Mouse (Mus musculus): ENCODE measurements around the gene Plk3. TPM values are rescaled to one million over a fixed set of nuclear protein-coding genes. Genes with fewer than 3 reads are reported as not detected.

Plk3 gene
- total and polyA plus RNA-seq, 3 experiments: 1.4 to 6.0 (median 5.2) TPM

DNA sequence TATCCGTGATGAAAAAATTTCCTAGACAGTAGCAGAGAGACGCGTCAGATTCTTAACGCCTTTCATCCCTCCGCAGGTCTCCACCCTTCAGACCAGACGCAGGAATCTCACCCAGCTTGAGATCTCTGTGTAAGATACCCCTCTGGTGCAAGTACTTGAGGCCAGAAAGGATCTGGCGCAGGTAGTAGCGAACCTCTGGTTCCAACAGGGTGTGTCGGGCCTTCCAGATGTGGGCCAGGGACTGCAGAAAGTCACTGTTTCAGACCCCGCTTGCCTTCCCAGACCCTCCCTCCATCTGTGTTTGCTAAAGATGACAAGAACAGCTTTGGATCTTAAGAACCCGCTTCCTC lies 994 bp downstream of the Plk3 start:
- Histone ChIP-seq H3K4me1 (ENCODE audit: insufficient read depth, low read depth, low read length) (peaks cover 65% of the 10 kb centered on the region), H3K36me3 (replicated peaks) (peaks cover 47% of the 10 kb centered on the region), H3K27me3 (ENCODE audit: insufficient read depth, low read length) (peaks cover 11% of the 10 kb centered on the region; the same call in 1 of the 2 replicates), H3K4me3 (ENCODE audit: low read depth, low read length) (peak overlapping the region; percentile 83; the same call in 1 of the 2 replicates), H3K9me3 (replicated peaks) (no peaks in the 10 kb centered on the region)
- DNase-seq (ENCODE audit: low spot score) (no peak), ATAC-seq (ENCODE audit: extremely low read depth, insufficient number of reproducible peaks, low FRiP score, poor library complexity, severe bottlenecking) (no peak)
- TF ChIP-seq GATA2 (IDR thresholded peaks at IDR 0.05; ENCODE audit: borderline replicate concordance, low read depth, low read length) (no peak), POLR2AphosphoS5 (IDR thresholded peaks at IDR 0.05; ENCODE audit: insufficient replicate concordance, low read depth, low read length) (no peak)

DNA sequence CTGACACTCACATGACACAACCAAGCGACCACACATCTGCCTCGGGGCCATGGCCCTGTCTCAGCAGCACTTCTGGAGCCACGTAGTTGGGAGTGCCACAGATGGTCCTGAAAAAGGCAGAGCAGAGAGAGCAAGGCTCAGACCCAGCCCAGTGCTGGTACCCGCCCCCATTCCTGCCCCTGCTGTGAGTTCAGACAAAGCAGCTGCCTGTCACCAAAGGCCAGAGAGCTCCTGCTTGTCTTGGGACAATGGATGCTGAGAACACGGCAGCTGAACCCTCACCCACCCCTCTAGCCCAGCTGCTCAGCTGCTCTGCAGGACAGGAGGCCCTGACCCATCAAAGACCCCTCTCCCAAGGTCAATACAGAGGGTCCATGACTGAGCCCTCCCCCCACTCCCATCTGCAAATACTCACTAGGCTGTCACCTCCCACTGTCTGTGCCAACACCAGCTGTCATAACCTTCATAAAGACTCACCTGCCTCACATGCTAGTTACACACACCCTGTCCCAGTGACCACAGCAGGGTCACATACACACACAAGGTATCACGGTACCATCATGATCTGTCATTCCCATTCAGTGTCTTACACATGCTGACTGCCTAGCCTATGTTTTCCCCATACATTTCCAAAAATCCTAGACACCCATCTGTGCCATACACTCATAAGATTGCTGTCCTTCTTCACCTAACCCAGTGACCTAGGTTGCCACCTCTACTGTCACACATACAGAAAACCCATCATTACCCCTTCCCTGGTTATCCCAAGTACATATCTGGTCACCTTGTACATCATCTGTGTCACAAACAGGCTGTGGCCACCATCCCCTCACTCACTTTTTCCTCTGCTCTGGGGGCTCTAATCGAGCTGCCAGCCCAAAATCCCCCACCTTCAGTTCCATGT lies 1.6 kb downstream of the Plk3 start:
- H3K4me1 ChIP-seq (ENCODE audit: insufficient read depth, low read depth, low read length): peaks cover 68% of the 10 kb centered on the region
- DNase-seq (ENCODE audit: low spot score) (no peak), ATAC-seq (ENCODE audit: extremely low read depth, insufficient number of reproducible peaks, low FRiP score, poor library complexity, severe bottlenecking) (no peak)
- TF ChIP-seq CTCF (IDR thresholded peaks at IDR 0.05; ENCODE audit: low read depth, low read length) (no peak), TAL1 (conservative IDR thresholded peaks at IDR 0.05; ENCODE audit: low read depth, low read length) (no peak), GATA1 (IDR thresholded peaks at IDR 0.05; ENCODE audit: borderline replicate concordance, low read length) (no peak)
- H3K9me3 ChIP-seq (replicated peaks): no peaks in the 10 kb centered on the region
- no peak overlapping the region for H3K4me3 ChIP-seq (ENCODE audit: low read depth, low read length)
- peaks cover 11% of the 10 kb centered on the region; the same call in 1 of the 2 replicates for H3K27me3 ChIP-seq (ENCODE audit: insufficient read depth, low read length)
- peaks cover 52% of the 10 kb centered on the region for H3K36me3 ChIP-seq (replicated peaks)

DNA sequence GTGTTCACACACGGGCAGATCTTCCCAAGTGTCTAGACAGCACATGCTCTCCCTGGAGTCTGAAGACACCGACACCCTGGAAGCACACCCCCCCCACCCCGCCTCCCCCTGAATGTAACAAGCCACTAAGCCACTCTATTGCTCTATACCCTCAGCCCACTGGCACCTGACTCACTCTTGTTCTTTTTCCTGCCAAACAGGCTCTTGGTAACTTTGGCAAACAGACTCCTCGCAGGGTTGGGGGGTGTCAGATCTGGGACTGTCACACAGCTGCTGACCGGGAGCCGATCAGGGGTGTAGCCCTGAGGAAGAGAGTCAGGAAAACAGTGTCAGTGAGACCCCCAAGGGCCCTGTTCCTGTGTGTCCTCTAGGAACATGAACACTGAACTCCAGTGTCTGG lies 2.6 kb downstream of the Plk3 start:
- H3K4me3 ChIP-seq (ENCODE audit: low read depth, low read length): no peak overlapping the region
- no peak for ATAC-seq (ENCODE audit: extremely low read depth, insufficient number of reproducible peaks, low FRiP score, poor library complexity, severe bottlenecking)
- H3K4me1 ChIP-seq (ENCODE audit: insufficient read depth, low read depth, low read length): peaks cover 71% of the 10 kb centered on the region
- TF ChIP-seq GATA1 (IDR thresholded peaks at IDR 0.05; ENCODE audit: borderline replicate concordance, low read length) (no peak), POLR2AphosphoS5 (IDR thresholded peaks at IDR 0.05; ENCODE audit: insufficient replicate concordance, low read depth, low read length) (no peak), TAL1 (conservative IDR thresholded peaks at IDR 0.05; ENCODE audit: low read depth, low read length) (no peak), CTCF (IDR thresholded peaks at IDR 0.05; ENCODE audit: low read depth, low read length) (no peak), GATA2 (IDR thresholded peaks at IDR 0.05; ENCODE audit: borderline replicate concordance, low read depth, low read length) (no peak)
- no peaks in the 10 kb centered on the region for H3K9me3 ChIP-seq (replicated peaks)
- peaks cover 60% of the 10 kb centered on the region for H3K36me3 ChIP-seq (replicated peaks)
- DNase-seq (ENCODE audit: low spot score): no peak
- H3K27me3 ChIP-seq (ENCODE audit: insufficient read depth, low read length): peaks cover 11% of the 10 kb centered on the region; the same call in 1 of the 2 replicates

DNA sequence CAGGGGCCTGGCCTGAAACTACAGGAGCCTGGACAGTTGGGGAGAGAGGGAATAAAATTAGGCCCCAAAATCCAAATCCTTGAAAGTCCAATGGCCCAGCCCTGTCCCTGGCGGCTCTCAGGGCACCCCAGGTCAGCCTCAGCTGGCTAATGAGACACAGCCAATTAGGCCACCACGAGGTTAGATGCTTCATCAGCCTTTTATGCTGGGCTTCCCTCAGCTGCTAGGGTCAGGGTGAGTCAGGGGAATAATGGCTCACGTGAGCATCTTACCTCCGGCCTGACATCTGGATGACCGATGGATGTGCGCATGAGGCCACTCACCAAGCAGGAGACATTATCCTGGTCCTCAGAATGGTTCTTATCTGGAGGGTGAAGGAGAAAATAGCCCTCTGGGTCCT lies 3.0 kb downstream of the Plk3 start:
- H3K4me1 ChIP-seq (ENCODE audit: insufficient read depth, low read depth, low read length): peaks cover 71% of the 10 kb centered on the region
- H3K9me3 ChIP-seq (replicated peaks): no peaks in the 10 kb centered on the region
- no peak for ATAC-seq (ENCODE audit: extremely low read depth, insufficient number of reproducible peaks, low FRiP score, poor library complexity, severe bottlenecking)
- no peak for TF ChIP-seq CTCF (IDR thresholded peaks at IDR 0.05; ENCODE audit: low read depth, low read length)
- TF ChIP-seq TAL1 (conservative IDR thresholded peaks at IDR 0.05; ENCODE audit: low read depth, low read length): no peak
- no peak for TF ChIP-seq GATA2 (IDR thresholded peaks at IDR 0.05; ENCODE audit: borderline replicate concordance, low read depth, low read length)
- TF ChIP-seq GATA1 (IDR thresholded peaks at IDR 0.05; ENCODE audit: borderline replicate concordance, low read length): no peak
- TF ChIP-seq POLR2AphosphoS5 (IDR thresholded peaks at IDR 0.05; ENCODE audit: insufficient replicate concordance, low read depth, low read length): no peak
- H3K27me3 ChIP-seq (ENCODE audit: insufficient read depth, low read length): peaks cover 11% of the 10 kb centered on the region; the same call in 1 of the 2 replicates
- DNase-seq (ENCODE audit: low spot score): no peak
- H3K36me3 ChIP-seq (replicated peaks): peaks cover 60% of the 10 kb centered on the region
- no peak overlapping the region for H3K4me3 ChIP-seq (ENCODE audit: low read depth, low read length)

DNA sequence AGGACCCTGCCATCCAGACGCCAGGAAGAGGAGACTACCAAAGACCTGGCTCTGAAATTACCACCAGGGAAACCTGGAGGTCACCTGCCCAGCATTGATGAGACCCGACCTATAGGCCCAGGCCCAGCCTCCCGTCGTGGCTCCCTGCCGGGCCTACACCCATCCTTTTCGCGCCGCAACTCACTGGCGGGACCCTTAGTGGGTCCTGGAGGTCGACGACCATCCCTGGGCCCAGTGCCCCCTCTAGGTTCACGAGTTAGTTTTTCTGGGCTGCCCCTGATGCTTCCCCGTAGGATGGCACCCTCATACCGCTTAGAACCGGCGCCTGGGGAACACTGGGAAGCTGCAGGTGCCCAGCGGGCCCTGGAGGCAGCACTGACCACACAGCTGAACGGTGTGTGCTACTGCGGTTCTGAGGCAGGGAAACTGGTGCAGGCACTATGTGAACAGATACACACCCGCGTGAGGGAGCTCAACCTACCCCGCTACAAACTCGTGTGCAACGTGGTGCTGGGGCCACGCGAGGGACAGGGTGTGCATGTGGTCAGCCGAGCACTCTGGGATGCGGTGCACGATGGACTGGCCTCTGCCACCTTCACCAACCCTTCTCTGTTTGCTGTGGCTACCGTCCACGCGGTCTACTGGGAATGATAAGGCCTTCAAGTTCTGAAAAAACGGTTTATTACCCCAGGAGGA lies 5.6 kb downstream of the Plk3 start:
- TF ChIP-seq GATA2 (IDR thresholded peaks at IDR 0.05; ENCODE audit: borderline replicate concordance, low read depth, low read length): no peak
- no peak for TF ChIP-seq CTCF (IDR thresholded peaks at IDR 0.05; ENCODE audit: low read depth, low read length)
- ATAC-seq (ENCODE audit: extremely low read depth, insufficient number of reproducible peaks, low FRiP score, poor library complexity, severe bottlenecking): no peak
- Histone ChIP-seq H3K4me3 (ENCODE audit: low read depth, low read length) (no peak overlapping the region), H3K27me3 (ENCODE audit: insufficient read depth, low read length) (peaks cover 7% of the 10 kb centered on the region; the same call in 1 of the 2 replicates), H3K4me1 (ENCODE audit: insufficient read depth, low read depth, low read length) (peaks cover 75% of the 10 kb centered on the region), H3K9me3 (replicated peaks) (no peaks in the 10 kb centered on the region), H3K36me3 (replicated peaks) (peaks cover 60% of the 10 kb centered on the region)
- DNase-seq (ENCODE audit: low spot score): no peak

DNA sequence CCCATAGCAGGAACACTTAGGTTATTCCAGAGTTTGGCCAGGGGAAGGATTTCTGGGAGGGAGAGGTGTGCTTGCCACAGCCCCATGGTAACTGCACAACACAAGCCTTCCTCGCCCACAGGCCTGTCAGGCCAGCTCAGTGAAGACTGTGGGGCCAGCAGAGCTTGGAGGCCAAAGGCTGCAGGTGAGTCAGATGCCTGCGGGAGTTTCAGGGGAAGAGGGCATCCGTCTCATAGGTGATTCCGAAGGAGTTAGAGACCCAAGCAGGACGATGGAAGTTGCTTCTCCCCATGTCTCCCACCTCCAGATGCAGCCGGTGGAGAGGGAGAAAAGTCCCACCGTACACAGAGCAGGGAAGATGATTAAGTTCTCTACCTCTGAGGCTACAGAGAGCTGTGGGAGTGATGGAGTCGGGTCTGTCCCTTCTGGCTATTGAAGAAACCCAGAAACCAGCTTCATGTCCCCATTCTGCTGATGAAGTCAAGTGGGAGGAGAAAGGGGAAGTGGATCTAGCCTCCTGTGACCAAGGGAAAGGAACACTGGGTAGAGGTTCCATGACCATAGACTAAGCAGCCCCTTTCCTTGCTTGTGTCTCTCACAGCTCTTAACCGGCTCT lies 7.0 kb downstream of the Plk3 start, which contains the start of gene Tctex1d4:
Gene Tctex1d4, plus strand, starts transcription at position 120 of the 616 bp plus-strand sequence.
- ATAC-seq (ENCODE audit: extremely low read depth, insufficient number of reproducible peaks, low FRiP score, poor library complexity, severe bottlenecking) (no peak), DNase-seq (ENCODE audit: low spot score) (peak; percentile 48)
- no peaks in the 10 kb centered on the region for H3K9me3 ChIP-seq (replicated peaks)
- peaks cover 57% of the 10 kb centered on the region for H3K36me3 ChIP-seq (replicated peaks)
- peak within 1 kb of the TSS; percentile 58; the same call in 1 of the 2 replicates for H3K4me3 ChIP-seq (ENCODE audit: low read depth, low read length)
- peaks cover 63% of the 10 kb centered on the region for H3K4me1 ChIP-seq (ENCODE audit: insufficient read depth, low read depth, low read length)
- H3K27me3 ChIP-seq (ENCODE audit: insufficient read depth, low read length): peaks cover under 1% of the 10 kb centered on the region; the same call in 1 of the 2 replicates
- TF ChIP-seq CTCF (IDR thresholded peaks at IDR 0.05; ENCODE audit: low read depth, low read length) (no peak), GATA1 (IDR thresholded peaks at IDR 0.05; ENCODE audit: borderline replicate concordance, low read length) (no peak), GATA2 (IDR thresholded peaks at IDR 0.05; ENCODE audit: borderline replicate concordance, low read depth, low read length) (no peak), TAL1 (conservative IDR thresholded peaks at IDR 0.05; ENCODE audit: low read depth, low read length) (no peak), POLR2AphosphoS5 (IDR thresholded peaks at IDR 0.05; ENCODE audit: insufficient replicate concordance, low read depth, low read length) (no peak)

All from G1E (cell line).